Mouse (Mus musculus) bone marrow macrophage, adult 2 months (primary cell): ENCODE results near the gene Liph.

ENCODE experiments used
- CTCF ChIP-seq: IDR thresholded peaks from 2 replicates; pipeline ENCODE4 v1.5.1; 2012; ENCODE audit warnings: low read depth, mild to moderate bottlenecking, low read length, moderate library complexity
- POLR2A ChIP-seq: IDR thresholded peaks from 2 replicates; pipeline ENCODE4 v1.6.1; 2012; ENCODE audit warnings: mild to moderate bottlenecking, low read depth, low read length, borderline replicate concordance

DNA sequence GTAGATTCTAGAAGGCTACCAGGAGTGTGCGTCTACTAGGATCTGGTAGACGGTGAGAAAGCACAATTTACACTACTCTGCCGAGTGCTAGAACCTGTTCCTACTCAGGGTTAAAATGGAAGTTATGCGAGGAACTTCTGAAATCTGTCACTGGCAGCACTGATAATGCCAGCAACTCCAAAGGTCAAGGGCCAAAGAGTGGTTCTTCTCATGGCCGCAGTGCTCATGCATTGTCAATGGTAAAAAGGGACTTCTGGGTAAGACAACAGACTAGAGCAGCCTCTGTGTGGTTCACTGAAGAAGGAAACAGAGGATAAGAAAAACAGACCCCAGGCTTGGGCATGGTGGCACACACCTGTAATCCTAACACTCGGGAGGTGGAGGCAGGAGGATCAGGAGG lies 24.9 kb downstream of the Liph start:
- no peak for TF ChIP-seq CTCF
- no peak for TF ChIP-seq POLR2A
